Mouse (Mus musculus) Patski (cell line): ENCODE data around the gene Spata18. TPM values are rescaled to one million over a fixed set of nuclear protein-coding genes. Genes with fewer than 3 reads are reported as not detected.

Source experiments
- ATAC-seq: fragments of 100-300 bp; one replicate; pipeline ENCODE4 v1.8.0; 2021
- CTCF ChIA-PET: fragments of 350-600 bp; sonication (Branson Sonifier 250); formaldehyde crosslinking; loops from one replicate; lab custom pipeline; 2022; ENCODE audit warnings: inconsistent platforms; lab: Charles Lee
- POLR2A ChIA-PET: fragments of 350-600 bp; sonication (Branson Sonifier 250); formaldehyde crosslinking; loops from one replicate; lab custom pipeline; 2022; ENCODE audit warnings: antibody characterized with exemption, inconsistent platforms; lab: Charles Lee
- DNase-seq: peaks from one replicate; pipeline ENCODE4 v3.0.0-alpha.2; 2011; ENCODE audit warnings: low read depth, low spot score
- H3K27me3 ChIP-seq: fragments of 371-371 bp; one replicate; pipeline ENCODE4 v1.5.1; 2021
- CTCF ChIP-seq: fragments of 100-300 bp; IDR thresholded peaks from one replicate; pipeline ENCODE4 v1.5.1; 2021
- in situ Hi-C: fragments of 300-500 bp; cut with MboI; formaldehyde crosslinking; loops from 3 replicates; pipeline ENCODE4 v1.11.1; 2018; ENCODE audit warnings: low pct_unique_long_range_greater_than_20kb, mixed read lengths
- polyA plus RNA-seq: library from polyadenylated mRNA; unstranded; gene quantifications from one replicate; pipeline ENCODE4 v1.2.3, GENCODE M21; 2021

Spata18 gene
- polyA plus RNA-seq, 1 experiment from 2014 or later = not detected

DNA sequence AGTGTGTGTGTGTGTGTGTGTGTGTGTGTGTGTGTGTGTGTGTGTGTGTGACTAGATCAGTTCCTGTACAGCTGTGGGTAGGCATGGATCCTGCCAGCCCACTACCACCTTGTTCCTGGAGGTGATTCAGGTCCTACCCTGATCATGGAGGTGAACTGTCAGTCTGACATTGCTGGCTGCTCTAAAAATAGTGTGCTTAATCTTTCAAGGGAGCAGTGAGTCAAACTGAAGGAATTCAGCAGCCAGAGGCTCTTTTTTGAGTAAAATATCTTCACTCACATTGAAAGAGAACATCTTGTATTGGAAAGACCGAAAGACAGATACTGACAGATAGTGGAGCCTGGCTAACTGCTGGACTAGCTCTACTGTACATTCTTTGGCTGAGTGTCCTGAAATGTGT lies 37.4 kb downstream of the Spata18 start:
- DNase-seq (no peak), ATAC-seq (peak; percentile 24)
- no peaks in the 10 kb centered on the region for H3K27me3 ChIP-seq
- no peak for TF ChIP-seq CTCF
- ChIA-PET POLR2A (no interaction called here), CTCF (interaction anchor here (1.0 to 1.9 kb wide), 3 partner anchors 9 to 14 kb away, joined by 3 to 6 read pairs (median 4); no protein-coding TSS in a partner anchor)
- in situ Hi-C loops = loop anchor here (5.0 to 25.0 kb wide), 8 partner anchors 49 to 1476 kb away; no protein-coding TSS in a partner anchor

DNA sequence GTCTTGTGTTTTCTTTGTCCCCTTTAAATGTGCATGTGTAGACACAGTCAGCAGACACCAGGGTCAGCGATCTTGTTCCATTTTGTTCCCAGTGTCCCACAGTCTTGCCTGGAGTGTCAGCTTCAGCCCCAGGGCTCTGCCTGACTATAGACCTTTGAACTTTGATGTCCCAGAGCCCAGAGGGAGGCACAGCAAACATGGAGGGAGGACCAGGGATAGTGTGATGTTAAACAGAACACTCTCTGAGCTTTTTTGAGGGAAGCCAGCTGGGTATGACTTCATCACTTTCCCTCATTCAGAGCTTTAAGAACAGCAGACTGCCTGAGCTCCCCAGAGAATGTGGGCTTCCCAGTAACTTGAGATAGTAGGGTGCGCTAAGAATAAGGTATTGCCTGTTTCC lies 39.0 kb downstream of the Spata18 start:
- POLR2A ChIA-PET = no interaction called here
- in situ Hi-C loops = loop anchor here (25.0 kb wide), 2 partner anchors 397 to 1247 kb away; no protein-coding TSS in a partner anchor
- ATAC-seq (no peak), DNase-seq (no peak)
- H3K27me3 ChIP-seq = no peaks in the 10 kb centered on the region
- TF ChIP-seq CTCF = no peak
- CTCF ChIA-PET = interaction anchor here (1.0 to 2.1 kb wide), 2 partner anchors 9 to 593 kb away, joined by 3 to 6 read pairs; no protein-coding TSS in a partner anchor

DNA sequence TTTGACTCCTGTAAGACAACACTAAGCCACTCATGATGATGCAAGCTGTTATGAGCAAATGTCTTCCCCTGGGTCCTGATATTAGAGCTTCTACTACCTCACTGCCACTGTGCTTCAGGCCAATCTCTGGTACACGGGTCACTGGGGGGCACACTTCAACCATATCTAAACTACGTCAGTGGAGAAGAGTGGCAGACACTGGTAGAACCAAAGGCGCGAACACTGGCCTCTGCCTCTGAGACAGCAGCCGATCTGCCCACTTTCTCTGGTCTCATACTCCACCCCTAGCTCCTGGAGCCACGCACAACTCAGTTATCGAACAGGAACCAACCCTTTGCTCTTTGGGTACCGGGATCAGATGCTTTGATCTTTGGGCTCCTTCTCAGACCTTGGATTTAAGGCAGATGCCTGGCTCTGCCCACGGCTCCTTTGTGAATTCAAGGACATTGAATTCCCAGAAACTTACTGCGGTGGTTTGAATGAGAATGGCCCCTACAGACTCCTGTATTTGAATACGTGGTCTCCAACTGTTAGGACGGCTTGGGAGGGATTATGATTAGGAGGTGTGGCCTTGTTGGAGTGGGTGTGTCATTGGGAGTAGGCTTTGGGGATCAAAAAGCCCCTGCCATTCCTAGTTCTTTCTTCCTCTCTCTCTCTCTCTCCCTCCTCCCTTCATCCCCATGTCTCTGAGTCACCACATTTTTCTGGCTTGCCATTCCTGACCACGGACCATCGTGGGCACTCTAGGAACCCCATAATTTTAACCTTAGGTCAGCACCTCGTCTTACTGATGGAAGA lies 40.7 kb downstream of the Spata18 start:
- DNase-seq (no peak), ATAC-seq (no peak)
- POLR2A ChIA-PET = no interaction called here
- H3K27me3 ChIP-seq = no peaks in the 10 kb centered on the region
- CTCF ChIA-PET = interaction anchor here (1.0 to 2.1 kb wide), 3 partner anchors 9 to 162 kb away, joined by 3 to 6 read pairs (median 3); no protein-coding TSS in a partner anchor
- in situ Hi-C loops = loop anchor here (25.0 kb wide), 2 partner anchors 395 to 1245 kb away; no protein-coding TSS in a partner anchor
- no peak for TF ChIP-seq CTCF

DNA sequence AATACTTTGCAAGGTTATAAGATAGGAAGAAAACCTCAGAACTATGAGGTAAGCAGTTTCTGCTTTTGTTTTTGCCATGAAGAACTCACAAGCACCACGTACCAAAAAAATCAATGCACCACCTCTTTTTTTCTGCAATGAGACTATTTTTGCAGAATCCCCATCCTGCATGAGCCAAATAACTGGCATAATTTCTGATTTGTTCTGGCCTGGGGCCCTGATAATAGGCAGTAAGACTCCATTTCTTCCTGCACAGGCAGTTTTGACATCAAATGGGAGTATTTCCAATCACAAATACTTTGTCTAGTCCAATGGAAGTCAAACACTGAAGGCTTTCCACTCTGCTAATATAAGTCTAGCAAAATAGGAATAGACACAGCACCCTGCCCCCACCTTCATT lies 42.6 kb downstream of the Spata18 start:
- TF ChIP-seq CTCF = no peak
- no peak for ATAC-seq
- DNase-seq = no peak
- in situ Hi-C loops = loop anchor here (25.0 kb wide), 2 partner anchors 394 to 1244 kb away; no protein-coding TSS in a partner anchor
- ChIA-PET POLR2A (no interaction called here), CTCF (no interaction called here)
- no peaks in the 10 kb centered on the region for H3K27me3 ChIP-seq

DNA sequence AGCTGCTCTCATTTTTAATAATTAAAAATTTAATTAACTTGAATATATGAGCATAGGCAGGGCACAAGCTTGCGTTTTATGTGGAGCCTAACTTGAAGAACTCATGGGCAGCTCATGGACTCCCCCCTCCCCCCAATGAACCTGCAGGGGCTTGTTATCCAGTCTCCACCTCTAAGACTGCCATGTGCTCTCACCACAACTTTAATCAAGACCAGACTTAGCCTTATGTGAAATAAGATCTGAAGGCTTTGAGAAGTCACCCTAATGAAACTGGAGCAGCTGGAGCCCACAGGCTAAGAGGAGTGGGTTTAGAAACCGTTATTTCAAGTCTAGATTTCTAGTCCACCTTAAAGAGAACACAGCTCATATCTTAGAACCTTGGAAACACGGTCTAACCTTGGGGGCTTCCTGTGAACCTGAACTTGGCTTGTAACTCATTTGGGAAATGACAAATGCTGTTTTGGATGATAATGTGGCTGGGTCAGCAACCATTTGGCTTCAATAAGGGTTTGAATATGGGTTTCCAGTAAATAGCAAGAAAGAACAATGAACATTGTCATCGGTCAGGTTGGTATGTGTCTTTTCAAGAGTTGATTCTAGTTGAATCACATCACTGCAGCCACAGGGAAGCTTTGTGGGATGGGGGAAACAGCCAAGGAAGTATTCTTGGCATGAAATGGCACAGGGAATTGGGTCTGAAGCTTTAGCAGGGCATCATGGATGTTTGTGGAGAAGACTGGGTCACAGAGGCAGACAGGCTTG lies 43.3 kb downstream of the Spata18 start:
- CTCF ChIA-PET = no interaction called here
- in situ Hi-C loops = loop anchor here (25.0 kb wide), 2 partner anchors 393 to 1243 kb away; no protein-coding TSS in a partner anchor
- POLR2A ChIA-PET = interaction anchor here (0.6 kb wide), 1 partner anchor 15 kb away, joined by 3 read pairs; no protein-coding TSS in a partner anchor
- no peak for ATAC-seq
- no peak for DNase-seq
- H3K27me3 ChIP-seq = no peaks in the 10 kb centered on the region
- TF ChIP-seq CTCF = no peak

DNA sequence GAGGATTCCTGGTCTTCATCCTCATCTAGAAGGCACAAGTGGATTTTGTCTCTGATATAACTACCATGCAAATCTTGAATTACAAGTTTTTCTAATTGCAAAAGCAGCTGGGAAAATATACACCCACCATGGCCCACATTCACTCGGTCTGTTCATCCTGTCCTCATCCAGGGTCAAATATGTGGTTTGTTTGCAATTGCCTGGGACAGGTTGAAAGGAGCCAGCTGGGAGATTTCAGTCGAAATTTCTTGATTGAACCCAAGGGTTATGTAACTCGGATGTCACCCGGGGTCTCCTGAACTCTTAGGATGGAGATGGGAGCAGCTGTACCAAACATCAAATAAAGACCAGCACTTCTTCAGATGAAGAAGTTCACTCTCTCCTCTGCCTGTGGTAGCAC lies 46.5 kb downstream of the Spata18 start:
- in situ Hi-C loops = loop anchor here (25.0 kb wide), 2 partner anchors 390 to 1240 kb away; no protein-coding TSS in a partner anchor
- no peak for TF ChIP-seq CTCF
- ChIA-PET POLR2A (no interaction called here), CTCF (interaction anchor here (1.9 kb wide), 1 partner anchor 10 kb away, joined by 6 read pairs; no protein-coding TSS in a partner anchor)
- no peaks in the 10 kb centered on the region for H3K27me3 ChIP-seq
- ATAC-seq (no peak), DNase-seq (no peak)

DNA sequence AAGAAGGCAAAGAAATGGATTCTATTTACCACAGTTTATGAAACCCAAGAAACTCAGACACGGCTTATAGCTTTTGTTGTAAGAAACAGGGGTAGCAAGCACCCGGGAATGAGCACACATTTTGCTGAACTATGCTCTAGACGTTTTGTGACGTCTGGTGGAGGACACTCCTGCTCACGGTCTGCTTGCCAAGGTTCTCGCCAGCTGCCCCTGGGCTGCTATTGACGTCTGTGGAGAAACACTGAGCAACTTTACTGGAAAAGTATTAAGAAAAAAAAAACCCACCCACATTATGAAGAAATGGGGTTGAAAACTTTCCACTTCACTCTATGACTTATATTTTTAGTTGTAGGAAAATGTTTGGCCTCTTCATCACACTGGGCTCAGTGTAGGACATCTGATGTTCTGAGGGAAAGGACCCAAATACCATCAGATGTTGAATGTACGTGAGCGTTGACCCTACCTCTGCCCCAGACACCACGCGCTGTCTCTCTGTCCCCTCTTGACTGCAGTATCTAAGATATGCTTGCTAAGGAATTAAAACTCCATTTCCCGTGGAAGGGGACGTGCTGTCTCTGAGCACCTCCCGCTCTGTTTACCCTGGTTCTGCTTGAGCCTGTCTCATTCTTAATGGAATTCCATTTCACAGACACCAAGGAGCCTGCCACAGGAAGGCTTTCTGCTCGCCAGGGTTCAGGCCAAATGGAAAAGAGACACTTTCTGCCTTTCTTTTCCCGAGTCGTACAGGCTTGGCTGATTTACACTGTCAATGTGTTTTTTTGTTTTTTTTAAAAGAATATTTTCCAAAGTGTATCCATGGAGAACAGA lies 50.1 kb downstream of the Spata18 start:
- in situ Hi-C loops = no loop called here
- ChIA-PET CTCF (no interaction called here), POLR2A (no interaction called here)
- no peak for ATAC-seq
- no peak for DNase-seq
- TF ChIP-seq CTCF = no peak
- peaks cover 8% of the 10 kb centered on the region for H3K27me3 ChIP-seq

DNA sequence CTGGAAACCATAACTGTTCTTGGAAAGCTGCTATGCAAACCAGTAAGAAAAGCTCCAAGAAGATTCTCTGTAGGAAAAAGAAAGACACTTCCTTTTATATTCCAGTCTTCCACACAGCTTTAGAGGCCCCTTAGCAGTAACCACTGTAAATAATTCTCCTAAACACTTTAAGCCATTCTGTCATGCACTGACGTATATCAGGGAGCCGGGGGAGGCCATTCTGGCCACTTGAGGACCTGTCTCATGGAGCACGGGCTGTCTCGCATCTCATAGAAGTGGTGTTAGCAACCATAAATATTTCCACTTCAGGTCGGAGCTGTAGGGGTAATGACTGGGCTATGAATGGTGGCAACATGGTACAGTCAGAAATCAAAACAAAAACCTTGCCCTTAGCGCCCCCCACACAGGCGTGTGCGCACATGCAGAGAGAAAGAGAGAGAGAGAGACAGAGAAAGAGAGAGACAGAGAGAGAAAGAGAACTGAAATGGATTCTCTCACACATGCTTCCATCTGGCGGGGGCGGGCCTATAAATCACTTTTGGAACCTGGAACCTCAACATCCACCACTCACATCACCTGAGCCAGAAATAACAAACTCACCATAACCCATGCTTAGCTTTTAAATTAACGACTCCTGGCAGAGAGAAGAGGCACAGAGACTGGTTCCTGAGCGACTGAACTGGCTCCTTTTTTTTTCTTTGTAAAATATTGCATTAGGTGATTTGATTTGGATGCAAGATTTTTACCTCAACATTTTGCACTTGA lies 50.9 kb downstream of the Spata18 start:
- CTCF ChIA-PET = interaction anchor here (1.7 kb wide), 1 partner anchor 18 kb away, joined by 4 read pairs; no protein-coding TSS in a partner anchor
- DNase-seq (no peak), ATAC-seq (no peak)
- H3K27me3 ChIP-seq = peaks cover 11% of the 10 kb centered on the region
- in situ Hi-C loops = no loop called here
- no peak for TF ChIP-seq CTCF
- POLR2A ChIA-PET = no interaction called here

DNA sequence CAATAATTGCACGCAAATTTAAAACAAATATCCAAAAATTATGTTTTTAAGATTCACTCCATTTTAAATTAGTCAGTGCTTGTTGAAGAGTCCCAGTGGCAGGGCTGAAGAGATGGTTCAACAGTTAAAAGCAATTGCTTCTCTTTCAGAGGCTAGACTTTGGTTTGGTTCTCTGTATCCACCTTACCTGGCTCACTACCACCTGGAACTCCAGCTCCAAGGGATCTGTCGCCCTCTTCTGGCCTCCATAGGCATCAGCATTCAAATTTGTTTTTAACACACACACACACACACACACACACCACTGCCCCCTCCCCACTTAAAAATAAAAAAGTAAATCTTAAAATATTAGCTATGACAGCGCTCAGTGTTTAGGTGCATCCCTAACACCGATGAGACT lies 51.9 kb downstream of the Spata18 start:
- peak; percentile 36 for TF ChIP-seq CTCF
- DNase-seq (no peak), ATAC-seq (no peak)
- ChIA-PET POLR2A (no interaction called here), CTCF (interaction anchor here (1.7 kb wide), 1 partner anchor 17 kb away, joined by 4 read pairs; no protein-coding TSS in a partner anchor)
- peaks cover 18% of the 10 kb centered on the region for H3K27me3 ChIP-seq
- in situ Hi-C loops = no loop called here
